Mouse (Mus musculus) liver, postnatal 0 days (tissue): ENCODE results near the gene Synpr. TPM values are rescaled to one million over a fixed set of nuclear protein-coding genes. Genes with fewer than 3 reads are reported as not detected.

Experiments used
- ATAC-seq: fragments of 200-750 bp; cut with Nextera tagmentation; 2 replicates; pipeline ENCODE4 v1.8.0; 2017; ENCODE audit warnings: mild to moderate bottlenecking, moderate library complexity
- DNase-seq: peaks from one replicate; pipeline ENCODE4 v3.0.0-alpha.2; 2016
- H3K27ac ChIP-seq: fragments of 300-500 bp; sonication (generic); 2 replicates; pipeline ENCODE4 v1.5.1; 2014; ENCODE audit warnings: antibody characterized with exemption, moderate library complexity, mild to moderate bottlenecking, low read depth
- H3K27me3 ChIP-seq: fragments of 300-500 bp; sonication (generic); 2 replicates; pipeline ENCODE4 v1.6.1; 2014; ENCODE audit warnings: low read length, control low read depth, mixed read lengths; ENCODE audit not compliant: insufficient read depth
- H3K36me3 ChIP-seq: fragments of 300-500 bp; sonication (generic); replicated peaks from 2 replicates; pipeline ENCODE4 v1.6.1; 2014; ENCODE audit warnings: mild to moderate bottlenecking, control low read depth, low read length, moderate library complexity, mixed read lengths; ENCODE audit not compliant: insufficient read depth
- H3K4me1 ChIP-seq: fragments of 300-500 bp; sonication (generic); 2 replicates; pipeline ENCODE4 v1.6.1; 2014; ENCODE audit warnings: antibody characterized with exemption, mild to moderate bottlenecking, control low read depth; ENCODE audit not compliant: insufficient read depth
- H3K4me2 ChIP-seq: fragments of 300-500 bp; sonication (generic); 2 replicates; pipeline ENCODE4 v1.6.1; 2014; ENCODE audit warnings: low read depth, mild to moderate bottlenecking, low read length, moderate library complexity, mixed read lengths
- H3K4me3 ChIP-seq: fragments of 300-500 bp; sonication (generic); 2 replicates; pipeline ENCODE4 v1.5.1; 2014; ENCODE audit warnings: low read depth, low read length
- H3K9ac ChIP-seq: fragments of 300-500 bp; sonication (generic); replicated peaks from 2 replicates; pipeline ENCODE4 v1.6.1; 2014; ENCODE audit warnings: mild to moderate bottlenecking, moderate library complexity
- H3K9me3 ChIP-seq: fragments of 300-500 bp; sonication (generic); 2 replicates; pipeline ENCODE4 v1.6.1; 2016; ENCODE audit warnings: mild to moderate bottlenecking, control low read depth, low read length, mixed read lengths
- CTCF ChIP-seq: sonication (generic); IDR thresholded peaks from 2 replicates; pipeline ENCODE4 v1.5.1; 2016; ENCODE audit warnings: antibody characterized with exemption, low read depth
- EP300 ChIP-seq: IDR thresholded peaks from 2 replicates; pipeline ENCODE4 v1.6.1; 2016; ENCODE audit warnings: antibody characterized with exemption, low read depth, mild to moderate bottlenecking
- WGBS: fragments of 180-500 bp; shearing (Covaris S2); extraction: QIAGEN DNeasy Blood & Tissue Kit; methylation state at CpG from one replicate; pipeline ENCODE4 v1.1.7; 2014; ENCODE audit not compliant: insufficient replicate concordance; 5-methylcytosine and 5-hydroxymethylcytosine counted together
- polyA plus RNA-seq: library from polyadenylated mRNA; unstranded; fragments of >200 nt; fragmentation: Nextera tagmentation; extraction: Ambion mirVana; gene quantifications from 2 replicates; pipeline ENCODE4 v1.2.1, GENCODE M21; 2015

Synpr gene
- polyA plus RNA-seq, 1 experiment from 2014 or later = not detected

GRCm38 (mm10) chr14:13649865-13650264, 365.3 kb downstream of the Synpr start:
- H3K4me2 ChIP-seq = no peak overlapping the region
- WGBS = 83% methylated on average over 1 of the region's 1 CpGs
- no peaks in the 10 kb centered on the region for H3K4me1 ChIP-seq
- H3K27ac ChIP-seq = no peak overlapping the region
- no peaks in the 10 kb centered on the region for H3K36me3 ChIP-seq
- no peak for DNase-seq
- no peak for ATAC-seq
- no peak overlapping the region for H3K9ac ChIP-seq
- H3K9me3 ChIP-seq = no peaks in the 10 kb centered on the region
- H3K4me3 ChIP-seq = no peak overlapping the region
- no peaks in the 10 kb centered on the region for H3K27me3 ChIP-seq
- TF ChIP-seq EP300 (no peak), CTCF (no peak)

DNA sequence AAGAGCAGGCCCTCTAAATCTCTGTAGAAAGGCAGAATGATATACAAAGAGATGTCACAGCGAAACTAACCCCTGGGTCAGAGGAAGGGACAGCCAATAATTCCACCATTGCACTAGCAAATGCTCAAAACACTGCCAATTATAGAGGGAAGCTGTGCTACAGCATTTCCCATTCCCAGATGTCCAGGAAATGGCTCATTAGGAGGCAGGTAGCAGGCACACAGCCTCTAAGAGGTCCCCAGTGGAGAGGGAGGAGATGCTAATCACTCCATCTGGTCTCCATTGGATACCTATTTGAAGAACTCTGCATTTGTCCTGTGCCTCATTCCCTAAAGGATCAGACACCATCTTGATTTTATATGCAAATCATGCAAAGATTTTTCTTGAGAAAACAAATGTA, 366.5 kb downstream of the Synpr start:
- TF ChIP-seq EP300 = no peak
- no peak for TF ChIP-seq CTCF
- no peak for ATAC-seq
- no peak for DNase-seq
- Histone ChIP-seq H3K4me1 (no peaks in the 10 kb centered on the region), H3K36me3 (no peaks in the 10 kb centered on the region), H3K4me2 (no peak overlapping the region), H3K9me3 (no peaks in the 10 kb centered on the region), H3K27ac (no peak overlapping the region), H3K27me3 (no peaks in the 10 kb centered on the region), H3K9ac (no peak overlapping the region), H3K4me3 (no peak overlapping the region)
- WGBS = 33% methylated on average over 1 of the region's 1 CpGs

DNA sequence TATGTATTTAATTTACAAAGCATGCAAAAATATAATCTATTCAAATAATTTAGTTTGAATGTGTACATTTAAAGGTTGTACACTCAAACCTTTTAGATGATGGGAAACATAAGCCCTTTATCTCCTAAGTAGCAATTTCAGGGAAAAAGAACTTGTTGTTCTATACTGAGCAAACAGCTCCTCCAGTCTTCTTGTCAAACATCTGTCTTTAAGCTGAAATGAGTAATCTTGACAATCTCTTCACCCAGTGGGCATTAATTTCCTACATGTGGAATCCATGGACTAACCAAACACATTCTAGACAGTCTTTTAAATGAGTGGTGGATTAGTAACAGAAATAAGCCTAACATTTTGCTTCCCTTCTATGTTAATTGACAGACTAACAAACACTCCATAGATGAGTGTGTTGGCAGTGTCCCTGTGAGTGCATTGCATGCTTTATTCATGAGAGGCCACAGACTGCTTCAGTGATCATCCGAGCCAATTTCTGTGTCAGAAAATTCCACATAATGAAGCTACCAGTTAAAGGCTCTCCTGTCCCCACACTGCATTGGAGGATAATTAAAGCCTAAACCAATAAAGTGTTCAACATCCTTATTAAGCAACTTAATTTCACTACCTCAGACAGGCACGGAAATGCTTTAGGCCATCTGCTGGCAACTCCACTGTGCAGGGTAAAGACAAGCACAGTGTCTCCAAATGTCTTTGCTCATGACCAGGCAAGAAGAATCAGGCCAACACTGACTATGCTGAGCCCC, 367.1 kb downstream of the Synpr start:
- Histone ChIP-seq H3K4me2 (no peak overlapping the region), H3K27ac (no peak overlapping the region), H3K4me1 (no peaks in the 10 kb centered on the region), H3K4me3 (no peak overlapping the region), H3K27me3 (no peaks in the 10 kb centered on the region), H3K36me3 (no peaks in the 10 kb centered on the region), H3K9ac (no peak overlapping the region), H3K9me3 (no peaks in the 10 kb centered on the region)
- ATAC-seq = no peak
- TF ChIP-seq CTCF = no peak
- TF ChIP-seq EP300 = no peak
- no peak for DNase-seq
- 70% methylated on average over 2 of the region's 2 CpGs for WGBS
